Comparison of ENCODE assay signal across 8 mouse cellular contexts in genomic region chr7:49321124-49321531, GRCm38 (mm10).
DNase-seq lines count a peak whose midpoint lies in the region; ATAC-seq and TF ChIP-seq lines count a peak whose summit lies in the region.

No protein-coding gene starts in this region.

- no peak for TF ChIP-seq CTCF in G1E (IDR thresholded peaks at IDR 0.05; ENCODE audit: low read depth, low read length)
- TF ChIP-seq CTCF in liver, embryonic 14.5 days (IDR thresholded peaks at IDR 0.05; ENCODE audit: low read depth): no peak

- H3K4me2 ChIP-seq in heart, embryonic 15.5 days: no peak overlapping the region
- H3K4me2 ChIP-seq in liver, embryonic 14.5 days (ENCODE audit: low read depth): peak overlapping the region; percentile 49

- peak; percentile 86 for TF ChIP-seq EP300 in liver, embryonic 14.5 days (IDR thresholded peaks at IDR 0.05; ENCODE audit: low read depth)

- H3K9ac ChIP-seq in heart, embryonic 15.5 days: no peak overlapping the region
- peak overlapping the region; percentile 51 for H3K9ac ChIP-seq in liver, embryonic 14.5 days (replicated peaks)

- no peaks in the 10 kb centered on the region for H3K27me3 ChIP-seq in heart, embryonic 15.5 days
- H3K27me3 ChIP-seq in G1E (ENCODE audit: insufficient read depth, low read length): no peaks in the 10 kb centered on the region
- H3K27me3 ChIP-seq in liver, embryonic 14.5 days (ENCODE audit: control insufficient read depth, insufficient read depth, low read length): no peaks in the 10 kb centered on the region

- no peaks in the 10 kb centered on the region for H3K9me3 ChIP-seq in heart, embryonic 15.5 days (replicated peaks)
- H3K9me3 ChIP-seq in G1E (replicated peaks): peaks cover 69% of the 10 kb centered on the region
- H3K9me3 ChIP-seq in liver, embryonic 14.5 days (ENCODE audit: control insufficient read depth, low read length): no peaks in the 10 kb centered on the region

- peaks cover 16% of the 10 kb centered on the region for H3K4me1 ChIP-seq in heart, embryonic 15.5 days (replicated peaks)
- no peaks in the 10 kb centered on the region for H3K4me1 ChIP-seq in G1E (ENCODE audit: insufficient read depth, low read depth, low read length)
- peaks cover 41 to 46% of the 10 kb centered on the region in 2 experiments for H3K4me1 ChIP-seq in liver, embryonic 14.5 days (replicated peaks; ENCODE audit: control insufficient read depth in 2 of 2, insufficient read depth in 2 of 2, low read length in 1 of 2)

- no peak for DNase-seq in heart, adult 8-10 months (ENCODE audit: low spot score)
- DNase-seq in G1E (ENCODE audit: low spot score): no peak
- DNase-seq in cerebellum, postnatal 14 days: peak; percentile 62 to 67
- peak; percentile 71 to 81 (median 79) for DNase-seq in liver, embryonic 14.5 days (ENCODE audit: low read depth in 3 of 3, low spot score in 3 of 3)
- DNase-seq in testis, postnatal 14 days (ENCODE audit: low spot score): peak; percentile 70
- no peak for DNase-seq in frontal cortex, postnatal 25 days (ENCODE audit: low spot score in 2 of 2)
- DNase-seq in frontal cortex, adult 2 months (ENCODE audit: extremely low spot score in 1 of 2, low spot score in 1 of 2): no peak

- 45% methylated on average over 8 of the region's 8 CpGs for WGBS in heart, embryonic 15.5 days
- 14% methylated on average over 8 of the region's 8 CpGs for WGBS in liver, embryonic 14.5 days (ENCODE audit: insufficient replicate concordance)

- no peaks in the 10 kb centered on the region for H3K36me3 ChIP-seq in heart, embryonic 15.5 days
- H3K36me3 ChIP-seq in G1E (replicated peaks): no peaks in the 10 kb centered on the region
- no peaks in the 10 kb centered on the region; the same call in 1 of the 2 replicates for H3K36me3 ChIP-seq in liver, embryonic 14.5 days (replicated peaks; ENCODE audit: control insufficient read depth, insufficient read depth, low read depth)

- H3K27ac ChIP-seq in heart, embryonic 15.5 days: no peak overlapping the region
- peak overlapping the region; percentile 96 for H3K27ac ChIP-seq in liver, embryonic 14.5 days

- ATAC-seq in heart, embryonic 15.5 days (replicated peaks; ENCODE audit: insufficient number of reproducible peaks, insufficient read depth, low FRiP score, low read depth): peak; percentile 47
- peak; percentile 38 for ATAC-seq in G1E (ENCODE audit: extremely low read depth, insufficient number of reproducible peaks, low FRiP score, poor library complexity, severe bottlenecking)
- peak; percentile 84 for ATAC-seq in liver, embryonic 14.5 days (ENCODE audit: insufficient read depth)

- H3K4me3 ChIP-seq in heart, embryonic 15.5 days: no peak overlapping the region
- no peak overlapping the region for H3K4me3 ChIP-seq in G1E (ENCODE audit: low read depth, low read length)
- peak overlapping the region in 1 of 2 experiments; percentile 10; a peak in 1 of 4 replicates for H3K4me3 ChIP-seq in liver, embryonic 14.5 days (ENCODE audit: insufficient read depth in 1 of 2, low read depth in 2 of 2, low read length in 2 of 2)

Comparison
In these comparisons a context has a peak if more than half of its experiments do, and no peak if none do; other contexts are left out.
1. DNase-seq: peak in cerebellum, postnatal 14 days (2 of 2), liver, embryonic 14.5 days (3 of 3) and testis, postnatal 14 days (single experiment); none in heart, adult 8-10 months (single experiment), G1E (single experiment), frontal cortex, postnatal 25 days (0 of 2) and frontal cortex, adult 2 months (0 of 2).
2. Peak in every context shown above with its lines, with median percentiles within 50 percentile points of each other: ATAC-seq.